Mouse (Mus musculus): ENCODE data around the gene Ruvbl1.

The Ruvbl1 gene

DNA sequence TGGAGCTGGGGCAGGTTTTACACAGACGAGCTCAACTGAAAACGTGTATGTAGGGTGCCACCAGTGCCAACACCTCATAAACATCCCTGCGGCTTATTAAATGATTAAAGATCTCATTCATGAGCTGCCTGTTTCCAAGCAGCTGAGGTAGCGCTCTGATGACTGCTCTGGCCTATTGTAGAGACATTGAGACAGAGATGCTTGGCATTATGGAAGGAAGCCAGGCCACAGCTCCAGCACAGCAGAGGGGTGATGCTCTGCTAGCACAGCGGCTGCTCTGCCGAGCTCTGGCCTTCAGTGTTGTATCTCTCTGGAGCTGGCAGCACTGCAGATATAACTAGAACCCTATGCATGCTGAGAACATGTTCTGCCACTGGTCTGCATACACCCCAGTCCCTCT, 28.5 kb downstream of the Ruvbl1 start:
- no peak for DNase-seq (ENCODE audit: low spot score)

DNA sequence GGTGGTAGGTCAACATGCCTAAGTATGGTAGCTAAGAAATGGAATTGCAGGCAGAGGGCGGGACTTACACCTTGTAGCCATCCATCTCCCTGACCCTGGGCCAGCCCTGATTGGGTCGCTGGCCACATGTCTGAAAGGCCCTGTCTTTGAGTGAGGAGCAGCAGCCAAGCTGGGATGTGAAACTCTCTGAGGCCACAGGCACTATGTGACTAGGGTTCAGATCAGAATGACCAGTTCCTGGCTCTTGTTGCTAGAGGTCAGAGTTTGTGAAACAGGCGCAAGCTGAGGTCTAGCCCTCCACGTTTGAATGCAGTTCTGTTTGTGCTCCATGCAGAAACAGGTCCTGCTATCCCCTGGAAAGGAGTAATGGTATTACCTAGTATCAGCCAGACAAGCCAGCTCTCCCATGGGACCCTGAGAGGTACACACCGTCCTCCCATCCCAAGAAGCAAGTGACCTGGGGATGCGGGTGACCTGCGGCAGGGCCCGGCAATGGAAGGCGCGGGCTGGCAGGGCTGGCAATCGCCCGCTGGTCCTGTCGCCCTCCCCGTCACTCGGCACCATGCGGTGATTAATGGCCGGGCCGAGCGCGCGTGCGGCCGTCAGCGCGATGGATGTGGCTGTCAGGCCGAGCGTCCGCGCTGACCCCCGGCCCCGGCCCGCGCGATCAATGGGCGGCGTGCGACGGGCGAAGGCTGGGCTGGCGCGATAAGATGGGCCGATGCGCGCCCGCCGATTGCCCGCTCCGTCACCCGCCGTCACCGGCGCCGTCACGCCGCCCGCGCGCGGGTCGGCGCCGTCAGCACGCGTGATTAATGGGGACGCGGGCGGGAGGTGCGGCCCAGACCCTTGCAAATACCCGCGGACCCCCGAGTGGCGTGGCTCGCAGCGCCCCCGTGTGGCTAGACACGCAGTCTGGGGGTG, 34.5 kb downstream of the Ruvbl1 start:
- peak; percentile 33 for DNase-seq (ENCODE audit: low spot score)

DNA sequence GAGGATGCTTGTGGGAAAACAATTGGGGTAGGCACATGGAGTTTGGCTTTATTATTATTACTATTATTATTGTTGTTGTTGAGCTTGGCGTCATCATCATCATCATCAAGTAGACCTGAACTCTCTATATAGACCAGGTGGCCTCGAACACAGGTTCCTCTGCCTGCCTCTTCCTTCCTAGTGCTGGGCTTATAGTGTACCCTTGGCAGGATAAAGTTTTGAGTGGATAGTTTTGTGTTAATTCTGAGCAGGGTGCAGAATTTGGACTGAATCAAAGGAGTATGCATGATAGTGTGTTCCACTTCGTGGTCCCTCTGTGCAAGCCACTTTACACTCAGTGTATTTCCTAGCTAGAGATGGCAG, 35.2 kb downstream of the Ruvbl1 start:
- DNase-seq (ENCODE audit: low spot score), result no peak

DNA sequence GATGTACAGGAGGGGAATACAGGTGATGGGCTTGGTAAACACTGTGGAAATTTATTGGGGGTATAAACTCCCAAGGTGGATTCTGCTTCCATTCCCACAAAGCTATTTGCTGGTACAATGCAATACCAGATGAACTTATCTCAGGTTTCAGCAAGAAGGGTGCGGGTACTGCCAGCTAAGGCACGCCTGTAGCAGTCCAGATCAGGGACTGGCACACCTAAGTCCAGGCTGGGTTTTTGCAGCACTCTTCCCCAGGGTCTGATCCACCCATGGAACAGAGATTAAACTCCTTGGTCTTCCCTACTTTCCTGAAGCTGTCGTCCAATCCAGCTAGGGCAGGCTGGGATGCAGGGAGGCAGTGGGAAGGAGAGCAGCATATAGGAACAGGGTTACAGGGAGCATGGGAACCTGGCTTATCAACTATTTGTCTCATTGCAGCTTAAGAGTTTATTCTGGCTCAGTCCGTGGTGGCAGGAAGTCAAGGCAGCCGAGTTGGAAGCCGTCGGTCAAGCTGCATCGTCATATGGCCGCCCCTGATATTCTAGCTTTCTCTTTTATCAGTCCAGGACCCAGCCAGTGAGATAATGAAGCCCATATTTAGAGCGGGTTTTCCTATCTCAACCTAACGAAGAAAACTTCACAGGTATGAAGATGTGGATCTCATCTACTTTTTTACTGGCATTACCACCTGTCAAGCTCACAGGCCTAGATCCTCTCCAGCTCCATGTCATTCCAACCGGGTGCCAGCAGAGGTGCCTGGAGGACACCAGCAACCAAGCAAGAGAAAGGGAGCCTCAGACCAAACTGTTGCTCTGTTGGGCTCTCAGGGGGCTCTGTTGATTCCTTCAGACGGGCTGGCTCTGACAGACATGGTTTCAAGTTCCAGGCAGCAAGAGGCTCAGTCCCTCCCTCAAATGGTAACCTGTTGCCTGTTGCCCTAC, 37.1 kb downstream of the Ruvbl1 start:
- DNase-seq (ENCODE audit: low spot score), result no peak

DNA sequence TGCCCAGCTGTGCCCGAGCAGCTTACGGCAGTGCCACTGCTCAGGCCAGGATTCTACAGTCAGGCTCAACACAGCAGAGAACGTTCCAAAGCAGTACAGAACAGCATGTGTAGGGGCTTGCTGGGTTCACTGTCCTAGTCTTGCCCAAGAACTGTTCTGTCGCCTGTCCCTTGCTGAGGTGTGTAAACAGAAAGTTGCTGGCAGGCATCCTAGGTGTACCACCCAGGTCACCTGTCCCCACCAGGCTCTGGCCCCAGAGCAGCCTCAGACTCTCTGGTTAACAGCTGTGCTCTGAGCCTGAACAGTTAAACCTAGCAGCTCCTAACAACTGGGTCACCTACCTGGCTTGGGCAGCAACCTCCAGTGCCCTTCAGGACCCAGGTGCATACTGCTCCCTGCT, 37.8 kb downstream of the Ruvbl1 start:
- no peak for DNase-seq (ENCODE audit: low spot score)

DNA sequence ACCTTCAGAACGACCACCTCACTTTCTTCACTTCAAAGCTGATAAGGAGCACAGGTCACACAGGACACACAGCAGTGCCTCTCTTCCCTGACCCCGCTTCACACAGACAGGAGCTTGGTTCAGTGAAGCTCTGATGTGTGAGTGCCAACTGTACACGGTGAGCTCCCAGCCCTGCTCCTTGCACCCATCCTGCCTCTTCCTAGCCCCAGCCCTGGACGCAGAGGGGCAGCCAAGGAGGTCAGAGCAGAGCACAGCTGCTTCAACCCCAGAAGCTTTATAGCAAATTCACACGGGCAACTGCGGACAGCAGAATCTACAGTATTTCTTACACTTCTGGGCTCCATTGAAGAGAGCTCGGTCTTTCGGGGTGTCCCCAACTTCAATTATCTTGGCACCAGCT, 48.8 kb downstream of the Ruvbl1 start:
- no peak for DNase-seq (ENCODE audit: low spot score)

DNA sequence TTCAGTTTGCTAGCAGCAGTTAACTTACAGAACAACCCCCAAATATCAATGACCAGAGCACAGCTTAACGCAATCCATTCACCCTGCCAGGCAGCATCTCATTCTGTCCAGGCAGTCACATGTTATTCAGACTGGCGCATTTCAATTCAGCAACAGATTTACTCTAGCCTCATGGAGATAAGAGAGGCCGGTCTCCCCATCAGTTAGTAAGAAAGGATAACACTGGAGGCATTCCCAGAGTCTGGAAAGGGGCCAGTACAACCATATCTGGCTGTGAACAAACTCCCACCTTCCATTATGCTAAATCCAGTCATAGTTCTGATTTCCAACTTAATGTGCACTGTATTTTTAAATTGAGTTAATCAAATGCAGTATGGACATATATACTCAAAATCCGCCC, 49.3 kb downstream of the Ruvbl1 start:
- DNase-seq (ENCODE audit: low spot score), result no peak

DNA sequence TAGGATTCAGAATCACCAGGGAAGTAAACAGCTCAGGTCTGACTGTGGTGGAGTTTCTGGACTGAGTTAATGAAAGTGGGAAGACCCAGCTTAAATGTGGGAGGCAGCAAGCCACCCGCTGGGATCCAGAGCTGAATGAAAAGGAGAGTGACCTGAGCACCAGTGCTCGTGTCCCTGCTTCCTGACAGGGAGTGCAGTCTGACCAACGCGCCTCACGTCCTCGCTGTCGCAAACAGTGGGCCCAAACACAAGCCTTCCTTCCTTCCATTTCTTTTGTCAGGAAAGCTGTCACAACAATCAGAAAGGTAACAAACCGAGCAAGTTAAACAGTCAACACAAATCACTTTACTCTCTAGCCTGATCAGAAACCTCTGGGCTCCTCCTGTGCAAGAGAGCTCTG, 50.8 kb downstream of the Ruvbl1 start:
- no peak for DNase-seq (ENCODE audit: low spot score)

DNA sequence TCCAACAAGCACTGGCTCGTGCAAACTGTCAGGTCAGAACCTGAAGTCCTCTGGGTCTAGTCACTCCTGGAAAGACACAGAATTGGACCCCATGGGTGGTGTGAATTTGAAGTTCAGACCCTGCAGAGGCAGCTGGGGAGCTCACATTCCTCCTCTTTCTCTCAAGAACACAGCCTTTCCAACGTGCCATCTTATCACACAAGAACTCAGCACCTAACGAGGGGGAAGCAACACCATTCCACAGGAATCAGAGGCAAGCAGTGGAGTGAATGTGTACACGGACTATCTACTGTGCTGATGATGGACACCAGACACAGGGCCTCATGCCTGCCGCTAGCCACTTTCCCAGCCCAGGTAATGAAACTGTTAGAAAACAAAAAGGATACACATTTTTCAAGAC, 51.5 kb downstream of the Ruvbl1 start:
- DNase-seq (ENCODE audit: low spot score), result no peak

DNA sequence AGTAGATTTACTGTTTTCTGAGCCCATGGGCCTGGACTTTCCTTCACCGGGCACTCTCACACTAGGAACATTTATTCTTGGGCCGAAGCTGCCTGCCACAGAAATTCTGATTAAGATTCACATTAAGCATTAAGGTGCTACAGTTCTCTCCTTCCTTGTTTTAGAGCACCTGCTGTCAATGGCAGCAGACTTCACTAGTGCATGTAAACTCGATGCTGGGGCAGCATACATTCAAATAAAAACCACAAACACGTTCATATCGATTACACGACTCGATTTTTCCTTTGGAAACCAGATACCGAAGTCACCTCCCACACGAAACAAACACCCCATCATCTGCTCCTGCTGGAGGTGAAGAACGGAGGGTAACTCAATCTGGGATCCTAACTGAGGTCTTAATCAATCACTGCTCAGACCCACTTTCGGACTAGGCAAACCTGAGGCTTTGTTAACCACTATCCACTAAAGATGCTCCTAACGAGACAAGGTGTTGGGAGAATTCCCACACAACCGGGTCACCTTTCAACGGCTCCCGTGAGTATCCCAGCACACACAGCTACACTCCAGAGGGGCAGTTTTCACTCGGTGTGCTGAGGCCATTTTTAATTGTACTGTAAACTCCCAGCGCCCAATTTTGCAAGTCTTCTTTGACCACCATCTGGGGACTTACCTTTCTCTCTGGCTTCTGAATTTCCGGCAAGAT, 52.6 kb downstream of the Ruvbl1 start:
- DNase-seq (ENCODE audit: low spot score), result no peak

DNA sequence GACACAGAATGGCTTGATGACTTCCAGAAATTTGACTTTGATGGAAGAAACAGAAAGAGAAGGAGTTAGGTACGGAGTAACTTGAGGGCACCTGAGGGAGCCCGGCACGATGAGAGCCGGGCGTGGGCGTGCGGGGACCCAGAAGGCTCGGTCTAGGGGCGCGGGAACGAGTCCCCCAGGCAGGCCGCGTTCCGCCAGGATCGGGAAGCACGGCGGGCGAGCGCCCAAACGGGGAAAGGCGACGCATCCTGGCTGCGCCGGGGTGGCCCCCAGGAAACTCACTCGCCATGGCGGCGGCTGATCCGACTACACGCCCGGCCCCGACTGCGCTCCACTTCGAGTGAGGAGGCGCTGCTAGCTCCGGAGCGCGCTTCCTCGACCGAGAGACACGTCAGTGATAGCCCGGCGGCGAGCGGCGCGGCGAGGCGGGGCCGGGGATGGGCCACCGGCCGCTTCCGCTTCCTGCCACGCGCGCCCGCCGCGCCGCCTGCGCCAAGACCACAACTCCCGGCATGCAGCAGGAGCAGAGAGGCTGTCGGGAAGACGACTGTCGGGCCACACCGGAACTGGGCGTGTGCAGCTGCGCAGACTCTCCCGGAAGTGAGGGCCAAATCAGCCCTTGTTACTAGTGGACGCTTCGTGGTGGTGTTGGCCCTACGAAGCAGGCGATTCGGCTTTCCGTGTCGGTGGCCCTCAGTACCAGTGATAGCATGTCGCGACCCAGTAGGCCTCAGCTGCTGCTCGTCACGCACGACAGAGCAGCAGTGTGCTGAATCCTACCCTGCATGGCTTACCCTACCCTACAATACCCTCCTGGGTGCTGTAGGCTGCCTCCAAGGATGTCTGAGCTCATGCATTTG, 53.4 kb downstream of the Ruvbl1 start, which contains the start of gene Sec61a1:
Gene Sec61a1, minus strand, starts transcription at position 502 of the 860 bp plus-strand sequence.
- peak; percentile 78 for DNase-seq (ENCODE audit: low spot score)

DNA sequence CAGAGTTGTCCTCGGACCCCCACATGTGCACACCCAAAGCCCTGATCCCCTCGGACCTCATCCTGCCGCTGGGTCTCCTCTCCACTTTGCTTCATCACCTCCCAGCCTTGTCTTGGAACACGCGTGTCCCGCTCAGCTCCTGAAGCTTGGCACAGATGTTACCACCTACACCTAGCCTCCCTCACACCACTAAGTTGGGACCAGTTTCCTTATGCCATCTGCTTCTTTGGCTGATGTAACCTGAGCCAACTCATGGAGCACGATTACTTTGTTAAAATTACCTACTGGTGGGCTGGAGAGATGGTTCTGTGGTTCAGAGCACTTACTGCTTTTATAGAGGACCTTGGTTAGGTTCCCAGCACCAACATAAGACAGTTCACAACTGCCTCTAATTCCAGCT, 56.6 kb downstream of the Ruvbl1 start:
- no peak for DNase-seq (ENCODE audit: low spot score)

DNA sequence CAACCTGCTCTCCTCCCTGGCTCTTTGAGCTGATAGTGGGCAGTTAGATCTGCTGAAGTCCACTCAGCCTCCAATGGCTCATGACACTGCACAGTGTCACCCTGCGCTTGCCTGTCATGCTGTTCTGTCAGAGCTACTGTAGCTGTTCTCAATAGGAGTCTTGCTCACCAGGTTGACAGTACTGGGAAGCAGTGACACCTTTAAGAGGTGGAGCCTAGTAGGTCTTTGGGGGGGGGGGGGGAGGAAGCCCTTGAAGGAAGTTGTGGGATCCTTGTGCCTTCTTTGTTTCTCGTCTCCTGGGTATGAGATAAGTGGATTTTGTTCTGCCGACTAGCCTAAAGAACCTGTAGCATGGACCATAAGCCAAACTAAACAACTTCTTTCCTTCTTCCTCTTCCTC, 57.4 kb downstream of the Ruvbl1 start:
- DNase-seq (ENCODE audit: low spot score), result no peak

DNA sequence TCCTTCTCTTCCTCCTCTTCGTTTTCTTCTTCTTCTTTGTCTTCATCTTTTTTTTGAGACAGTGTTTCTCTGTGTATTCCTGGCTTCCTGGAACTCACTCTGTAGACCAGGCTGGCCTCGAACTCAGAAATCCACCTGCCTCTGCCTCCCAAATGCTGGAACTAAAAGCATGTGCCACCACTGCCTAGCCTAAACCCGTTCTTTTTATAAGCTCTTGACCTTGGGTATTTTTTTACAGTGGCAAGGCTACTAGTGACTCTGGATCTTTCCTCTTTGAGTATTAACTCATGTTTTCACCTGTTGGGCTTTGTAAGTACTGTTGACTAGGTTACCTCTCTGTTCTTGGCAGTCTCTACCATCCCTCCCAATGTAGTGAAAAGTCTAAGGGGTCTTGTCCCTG, 57.8 kb downstream of the Ruvbl1 start:
- no peak for DNase-seq (ENCODE audit: low spot score)

DNA sequence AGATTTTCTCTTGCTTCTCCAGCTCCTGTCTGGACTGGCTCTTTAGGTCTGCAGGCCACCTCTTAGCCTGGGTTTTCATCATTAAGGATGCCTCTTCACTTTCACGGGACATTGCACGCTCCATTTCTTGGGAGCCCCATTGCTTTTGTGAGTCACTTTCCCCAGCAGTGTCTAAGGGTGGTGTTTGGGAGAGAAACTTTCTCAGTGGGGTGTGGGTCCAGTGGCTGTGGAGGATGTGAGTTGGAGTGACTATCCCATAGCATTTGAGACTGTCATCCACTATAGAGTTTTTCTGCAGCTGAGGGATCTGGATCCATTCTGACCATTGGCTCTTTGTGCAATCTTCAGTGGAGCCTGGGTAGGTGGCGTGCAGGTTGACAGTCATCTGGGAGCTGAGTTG, 58.2 kb downstream of the Ruvbl1 start:
- DNase-seq (ENCODE audit: low spot score), result no peak

DNA sequence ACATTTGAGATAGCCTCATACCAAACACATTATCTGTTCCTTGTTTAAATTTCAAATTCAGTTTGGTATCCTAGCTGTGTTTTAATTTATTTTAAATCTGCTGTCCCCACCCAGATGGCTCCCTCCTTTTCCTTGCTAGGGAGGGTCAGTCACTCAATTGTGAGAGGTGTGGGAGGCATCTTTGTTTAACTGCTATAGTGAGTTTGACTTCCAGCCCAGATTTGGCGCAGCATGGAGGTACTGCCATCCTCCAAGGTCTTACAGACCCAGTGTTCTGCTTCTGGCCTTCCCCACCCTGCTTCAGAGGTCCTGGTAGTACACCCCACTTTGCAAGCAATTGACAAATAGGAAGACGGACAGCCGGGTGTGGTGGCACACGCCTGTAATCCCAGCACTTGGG, 58.8 kb downstream of the Ruvbl1 start:
- DNase-seq (ENCODE audit: low spot score), result no peak

DNA sequence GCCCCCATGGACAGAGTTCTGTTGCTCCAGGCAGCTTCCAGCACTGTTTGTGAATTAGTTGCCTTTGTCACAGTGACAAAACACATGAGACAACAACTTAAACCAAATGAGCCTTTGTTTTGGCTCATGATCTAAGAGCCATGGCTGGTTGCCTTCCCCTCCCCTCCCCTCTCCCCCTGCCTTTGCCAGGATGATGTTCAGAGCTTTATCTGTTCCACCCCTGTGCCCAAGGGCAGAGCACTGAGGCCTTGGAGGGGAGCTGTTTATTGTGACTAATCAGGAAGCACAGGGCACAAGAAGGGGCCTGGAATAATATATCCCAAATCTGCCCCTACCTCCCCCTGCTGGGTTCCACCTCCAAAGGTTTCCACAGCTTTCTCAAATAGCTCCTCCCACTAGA, 65.1 kb downstream of the Ruvbl1 start:
- DNase-seq (ENCODE audit: low spot score), result no peak

DNA sequence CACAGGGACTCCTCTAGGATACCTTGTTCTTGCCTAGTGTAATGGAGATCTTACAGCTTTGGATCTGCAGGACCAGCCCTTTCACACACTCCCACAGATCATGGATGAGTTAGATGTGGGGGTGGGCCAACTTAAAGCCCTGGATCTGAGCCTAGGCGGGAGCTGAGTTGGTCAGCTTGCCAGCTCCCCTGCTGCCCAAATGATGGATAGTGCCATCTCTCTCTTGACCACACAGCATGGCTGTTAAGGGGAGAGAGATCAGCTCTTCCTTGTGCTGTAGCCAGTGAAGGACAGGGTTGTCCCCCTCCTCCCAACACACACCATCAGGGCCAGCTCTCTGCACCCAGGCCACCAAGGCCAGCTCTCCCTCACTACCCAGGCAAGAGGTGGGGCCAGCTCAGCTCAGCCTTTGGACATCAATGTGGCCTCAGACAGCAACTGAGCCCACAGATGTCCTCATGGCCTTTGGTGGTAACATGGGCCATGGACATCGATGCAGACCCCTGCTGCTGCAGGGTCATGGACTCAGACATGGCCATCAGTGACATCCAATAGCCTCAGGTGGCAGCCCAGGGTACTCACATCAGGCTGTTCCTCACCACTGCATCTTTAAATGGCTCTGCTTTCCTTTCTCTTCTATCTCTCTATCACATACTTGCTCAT, 75.0 kb downstream of the Ruvbl1 start:
- DNase-seq (ENCODE audit: low spot score), result no peak

DNA sequence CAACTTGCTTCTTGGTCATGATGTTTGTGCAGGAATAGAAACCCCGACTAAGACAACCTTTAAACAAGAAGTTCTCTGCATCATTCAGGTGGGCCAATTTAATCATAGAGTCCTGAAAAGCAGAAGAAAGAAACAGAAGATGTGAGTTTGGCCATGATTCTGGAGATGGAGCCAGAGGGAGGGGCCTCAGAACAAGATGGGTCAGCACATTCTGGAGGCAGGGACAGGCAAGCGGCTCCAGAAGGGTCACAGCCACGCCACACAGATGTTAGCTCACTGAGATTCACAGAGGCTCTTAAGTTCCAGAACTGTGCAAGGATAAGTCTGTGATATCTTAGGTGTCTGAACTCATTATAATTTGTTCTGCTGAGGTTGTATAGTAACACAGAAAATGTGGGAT, 79.0 kb downstream of the Ruvbl1 start:
- no peak for DNase-seq (ENCODE audit: low spot score)

DNA sequence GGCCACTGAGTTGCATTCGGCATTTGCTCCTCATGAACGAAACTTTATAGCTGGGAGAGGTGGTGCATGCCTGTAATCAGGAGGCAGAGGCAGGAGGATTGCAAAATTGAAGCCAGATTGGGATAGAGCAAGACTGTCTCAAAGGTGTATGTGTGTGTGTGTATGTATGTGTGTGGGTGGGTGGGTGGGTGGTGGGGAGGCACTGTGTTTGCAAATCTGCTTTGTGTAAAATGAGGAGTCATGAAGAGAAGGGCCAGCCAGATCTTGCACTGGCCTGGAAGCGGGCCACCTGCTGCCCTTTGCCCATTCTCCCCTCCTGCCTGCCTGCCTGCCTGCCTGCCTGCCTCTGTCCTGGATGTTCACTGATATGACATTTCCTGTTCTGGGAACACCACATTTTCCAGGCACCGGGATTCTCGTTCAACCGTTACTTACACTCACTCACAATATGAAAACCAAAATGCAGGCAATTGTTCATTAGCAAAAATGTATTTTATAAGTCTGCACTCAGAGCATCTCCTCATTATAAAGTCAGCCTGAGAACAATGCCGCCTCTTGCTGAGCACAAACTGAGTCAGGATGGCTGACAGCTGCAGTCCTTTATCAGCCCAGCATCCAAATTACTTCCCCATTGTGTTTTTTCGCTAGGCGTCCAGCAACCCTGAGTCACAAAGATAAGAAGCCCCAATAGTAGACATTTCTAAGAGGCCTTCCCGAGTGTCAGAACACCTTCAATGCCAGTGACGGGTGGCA, 79.6 kb downstream of the Ruvbl1 start:
- DNase-seq (ENCODE audit: low spot score), result no peak
